Mouse (Mus musculus) intestine, embryonic 15.5 days (tissue): ENCODE measurements around the gene Chodl. TPM values are rescaled to one million over a fixed set of nuclear protein-coding genes. Genes with fewer than 3 reads are reported as not detected.

Experiments used
- polyA plus RNA-seq: library from polyadenylated mRNA; unstranded; fragments of >200 nt; fragmentation: Nextera tagmentation; extraction: Ambion mirVana; gene quantifications from 2 replicates; pipeline ENCODE4 v1.2.1, GENCODE M21; 2015

The Chodl gene
- polyA plus RNA-seq, 1 experiment from 2014 or later, result 12.1 TPM

Other genes starting within 250 kb of the Chodl start
- gene Tmprss15, start 160.1 kb downstream of the Chodl start, polyA plus RNA-seq, result not detected in 2 replicates